Mouse (Mus musculus): ENCODE results near the gene Gskip.

Gskip gene

DNA sequence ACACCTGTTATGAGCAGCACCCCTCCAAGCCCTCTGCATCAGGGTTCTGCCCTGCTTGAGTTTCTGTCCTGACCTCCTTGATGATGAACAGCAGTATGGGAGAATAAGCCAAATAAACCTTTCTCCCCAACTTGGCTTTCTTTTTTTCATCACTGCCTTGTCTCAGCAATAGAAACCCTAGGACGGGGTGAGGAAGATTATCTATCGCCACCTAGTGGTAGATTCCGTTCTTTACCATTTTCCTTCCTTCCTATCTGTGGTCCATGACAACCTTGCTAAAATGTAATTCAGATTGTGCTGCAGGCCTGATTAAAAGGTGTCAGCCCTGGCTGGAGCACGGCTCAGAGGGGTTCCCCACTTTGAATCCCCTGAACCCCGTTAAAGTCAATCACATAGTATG, 38.0 kb downstream of the Gskip start:
- no peak for DNase-seq

DNA sequence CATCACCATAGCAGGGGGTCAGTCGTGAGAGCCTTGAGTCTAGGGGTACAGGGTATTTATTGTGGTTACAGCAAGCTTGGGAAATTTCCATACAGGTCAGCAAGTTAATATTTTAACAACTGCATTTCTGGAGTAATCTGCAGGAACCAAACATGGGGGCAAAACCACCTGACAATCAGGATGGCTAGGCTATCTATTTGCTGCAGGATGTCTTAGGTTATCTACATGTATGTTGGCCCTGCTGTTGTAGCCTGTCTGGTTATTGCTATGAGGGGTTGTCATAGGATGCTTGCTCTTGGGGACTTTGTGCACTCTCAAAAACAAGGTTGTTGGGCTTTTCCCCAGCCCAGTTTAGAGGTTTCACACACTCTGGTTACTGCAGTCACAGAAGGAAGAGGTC, 40.0 kb downstream of the Gskip start:
- DNase-seq = no peak

DNA sequence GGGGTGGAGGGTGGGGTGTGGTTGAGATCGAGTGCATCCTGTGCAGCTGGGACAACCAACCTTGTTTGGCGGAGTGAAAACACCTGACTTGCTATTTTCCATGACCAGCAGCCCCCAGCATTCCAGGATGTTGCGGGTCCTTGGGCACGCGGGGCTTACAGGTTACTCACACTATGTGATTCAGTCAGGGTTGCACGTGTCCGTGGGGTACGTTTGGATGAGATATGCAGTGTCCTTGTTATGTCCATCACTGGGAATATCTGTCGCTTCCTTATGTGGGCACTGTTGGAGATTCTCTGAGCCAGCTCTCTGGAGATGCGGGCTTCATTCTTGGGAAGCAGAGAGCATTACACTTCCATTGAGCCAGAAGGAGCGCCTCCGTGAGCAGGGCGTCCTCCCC, 41.1 kb downstream of the Gskip start:
- DNase-seq = no peak

DNA sequence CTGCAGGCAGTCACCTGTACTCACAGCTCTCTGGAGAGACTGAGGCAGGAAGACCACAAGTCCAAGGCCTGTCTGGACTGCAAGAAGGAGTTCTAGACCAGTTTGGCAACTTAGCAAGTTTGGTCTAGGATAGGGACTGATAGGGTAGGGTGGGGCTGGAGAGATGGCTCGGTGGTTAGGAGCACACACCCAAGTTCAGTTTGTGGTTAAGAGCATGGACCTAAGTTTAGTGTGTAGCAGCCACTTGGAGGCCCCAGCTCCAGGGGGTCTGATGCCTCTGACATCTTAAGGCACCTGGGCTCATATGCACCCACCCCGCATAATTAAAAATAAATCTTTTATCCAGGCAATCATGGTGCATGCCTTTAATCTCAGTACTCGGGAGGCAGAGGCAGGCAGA, 42.6 kb downstream of the Gskip start:
- DNase-seq = no peak

DNA sequence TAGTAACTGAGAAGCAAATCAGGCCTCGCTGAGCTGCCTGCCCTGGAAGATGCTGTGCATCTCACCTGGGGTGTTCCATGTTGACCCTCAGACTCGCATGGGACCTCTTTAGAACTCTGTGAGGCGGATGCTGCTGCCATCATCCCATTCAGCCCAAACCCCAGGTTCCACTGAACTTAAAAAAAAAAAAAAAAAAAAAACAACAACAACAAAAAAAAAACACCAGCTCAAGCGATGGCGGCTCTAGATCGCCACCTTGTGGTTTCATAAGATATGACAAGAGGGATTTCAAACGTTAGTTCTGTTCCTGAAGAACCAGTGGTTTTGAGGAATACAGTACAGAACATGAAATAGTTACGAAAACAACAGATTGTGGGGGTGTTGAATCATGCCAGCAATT, 43.3 kb downstream of the Gskip start:
- DNase-seq = peak in 1 of 2 experiments; percentile 7

DNA sequence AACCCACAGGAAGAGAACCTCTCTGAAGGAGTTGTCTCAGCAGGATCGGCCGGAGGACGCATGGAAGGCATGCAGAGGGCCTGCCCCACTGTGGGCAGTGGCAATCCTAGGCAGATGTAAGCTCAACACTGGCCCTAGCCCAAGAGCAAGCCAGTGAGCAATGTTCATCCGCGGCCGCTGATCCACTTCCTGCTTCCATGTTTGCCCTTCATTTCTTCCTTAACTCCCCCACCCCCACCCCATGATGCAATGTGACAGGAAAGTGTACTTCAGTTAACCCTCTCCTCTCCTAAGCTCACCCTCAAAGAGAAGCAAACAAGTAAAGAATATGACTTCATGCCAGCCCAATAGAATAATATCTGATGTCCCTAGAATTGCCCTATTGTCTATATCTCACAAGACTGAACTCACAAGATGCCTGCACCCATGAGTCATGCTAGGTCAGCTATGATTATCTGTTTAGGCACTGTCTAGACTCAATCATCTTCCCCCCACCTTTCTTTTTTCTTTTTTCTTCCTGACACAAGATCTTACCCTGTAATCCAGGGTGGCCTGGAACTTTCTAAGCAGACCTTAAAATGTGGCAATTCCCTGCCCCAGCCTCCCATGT, 46.3 kb downstream of the Gskip start:
- DNase-seq = no peak

- DNase-seq = no peak
Measured at GRCm38 (mm10) chr12:105733370-105734159, 48.9 kb downstream of the Gskip start.

DNA sequence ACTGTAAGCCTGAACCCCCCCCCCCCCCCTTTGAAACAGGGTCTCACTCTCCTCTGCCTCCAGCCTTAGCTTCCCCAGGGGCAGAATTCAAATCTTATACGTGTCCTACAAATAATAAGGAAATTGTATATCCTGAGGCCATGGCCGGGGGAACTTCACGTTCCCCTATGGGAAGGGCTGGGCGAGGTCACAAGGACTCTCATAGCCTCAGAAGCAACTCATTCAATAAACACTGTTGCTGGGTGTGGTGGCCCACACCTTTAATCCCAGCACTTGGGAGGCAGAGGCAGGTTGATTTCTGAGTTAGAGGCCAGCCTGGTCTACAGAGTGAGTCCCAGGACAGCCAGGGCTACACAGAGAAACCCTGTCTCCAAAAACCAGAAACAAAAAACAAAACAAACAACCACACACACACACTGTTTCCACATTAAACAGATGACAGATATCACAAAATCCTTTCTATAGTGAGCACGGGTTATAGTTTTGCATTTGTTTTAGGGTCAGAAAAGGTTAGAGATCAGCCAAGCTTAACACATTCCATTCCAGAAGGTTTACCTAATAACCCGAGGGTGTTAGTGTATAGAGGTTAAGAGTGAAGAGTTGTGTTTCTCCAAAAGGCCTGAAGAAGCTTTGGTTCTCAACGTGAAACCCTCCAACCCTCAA, 50.7 kb downstream of the Gskip start:
- DNase-seq = no peak

- DNase-seq = no peak
Measured at GRCm38 (mm10) chr12:105735889-105736251, 51.2 kb downstream of the Gskip start.

DNA sequence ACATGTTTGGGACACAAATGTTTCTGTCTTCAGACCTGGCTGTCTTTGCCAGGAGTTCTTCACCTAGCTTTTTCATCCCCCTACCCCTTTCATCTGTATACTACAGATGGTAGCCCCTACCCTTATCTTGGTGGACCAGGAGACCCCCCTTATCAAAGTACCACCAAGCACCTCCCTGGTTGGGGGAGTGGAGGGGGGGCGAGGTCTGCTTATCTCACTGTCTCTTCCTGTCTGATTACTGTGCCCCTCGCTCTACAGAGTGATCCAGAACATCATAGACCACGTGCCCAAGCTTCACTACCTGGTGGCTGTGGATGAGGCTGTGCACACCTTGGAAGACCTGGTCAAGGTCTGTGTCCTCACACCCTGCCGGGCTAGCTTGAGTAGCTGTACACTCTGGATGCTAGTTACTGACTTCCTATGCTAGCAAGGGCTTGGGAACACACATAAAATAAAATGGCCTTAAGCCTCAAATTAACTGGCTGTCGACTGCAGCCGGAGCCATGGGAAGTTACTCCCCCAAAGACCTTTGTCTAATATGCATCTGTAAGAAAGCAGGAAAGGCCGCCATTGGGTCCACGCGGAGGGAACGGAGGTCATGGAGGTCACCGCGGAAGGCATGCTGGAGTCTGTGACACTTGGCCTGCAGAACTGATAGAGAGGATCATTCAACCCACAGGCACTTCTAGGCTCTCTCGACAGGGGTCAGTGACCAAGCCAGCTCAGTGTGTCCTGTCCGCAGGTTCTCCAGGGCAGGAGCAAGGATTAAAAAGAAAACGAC, 53.9 kb downstream of the Gskip start:
- DNase-seq = no peak

- no peak for DNase-seq
Measured at GRCm38 (mm10) chr12:105739656-105740055, 55.0 kb downstream of the Gskip start.

DNA sequence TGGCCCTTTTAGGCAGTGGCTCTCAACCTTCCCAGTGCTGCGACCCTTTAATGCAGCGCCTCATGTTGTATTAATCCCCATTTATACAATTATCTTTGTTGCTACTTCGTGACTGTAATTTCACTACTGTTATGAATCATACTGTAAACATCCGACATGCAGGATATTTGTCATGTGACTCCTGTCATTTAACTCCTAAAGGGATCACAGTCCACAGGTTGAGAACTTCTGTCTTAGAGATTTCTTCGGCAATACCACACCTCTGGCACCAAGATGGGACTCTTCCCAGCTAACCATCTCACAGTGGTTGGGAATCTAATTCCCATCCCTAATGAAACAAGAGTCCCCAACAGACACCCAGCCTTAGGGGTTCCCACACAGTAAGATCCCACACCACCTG, 63.5 kb downstream of the Gskip start:
- DNase-seq = no peak

Data from thymus, postnatal 36 days (tissue).